Mouse (Mus musculus): ENCODE measurements around the gene Acyp1. TPM values are rescaled to one million over a fixed set of nuclear protein-coding genes. Genes with fewer than 3 reads are reported as not detected.
A peak's percentile ranks its signal among the peaks of the same experiment; 100 is the strongest.

Acyp1 gene
- polyA plus RNA-seq (2015; fragmentation: Nextera tagmentation; extraction: Ambion mirVana), result 36.6 and 50.7 TPM in 2 replicates

DNA sequence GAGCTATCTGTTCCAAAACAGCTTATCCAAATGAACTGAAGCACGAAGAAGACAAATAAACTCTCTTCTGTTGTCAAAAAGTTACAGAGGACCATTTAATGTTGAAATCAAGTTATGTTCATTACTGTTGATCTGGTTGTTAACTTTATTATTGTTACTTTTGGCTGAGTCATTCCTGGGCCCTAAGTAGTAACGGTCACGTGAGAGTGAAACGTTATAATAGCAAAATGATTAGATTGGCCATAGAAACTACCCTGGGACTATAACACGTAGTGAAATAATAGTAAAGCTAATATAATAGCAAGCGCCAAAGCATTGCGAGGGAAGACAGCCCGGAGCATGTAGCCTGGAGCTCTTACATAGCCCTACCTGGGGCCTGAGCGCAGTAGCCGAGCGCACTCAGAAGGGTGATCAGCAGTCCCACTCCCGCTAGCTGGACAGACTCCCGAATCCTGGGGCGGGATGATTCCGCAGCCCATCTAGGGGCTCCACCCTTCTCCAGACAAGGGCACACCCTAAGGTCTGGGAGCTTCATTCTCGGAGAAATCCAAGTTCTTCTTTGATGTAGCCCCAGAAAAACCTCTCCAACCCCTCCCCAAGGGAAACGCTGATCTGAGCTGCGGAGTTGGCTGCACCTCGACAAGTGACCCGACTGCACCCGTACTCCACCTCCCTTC lies at the start of gene Acyp1:
TSS of gene Acyp1 (minus strand) at position 630 of the 677 bp plus-strand sequence.
- Histone ChIP-seq H3K9me3 (replicated peaks) (no peaks in the 10 kb centered on the region), H3K36me3 (replicated peaks) (no peaks in the 10 kb centered on the region), H3K4me1 (replicated peaks) (peaks cover 12% of the 10 kb centered on the region), H3K27me3 (peaks cover 30% of the 10 kb centered on the region), H3K4me2 (peak within 1 kb of the TSS; percentile 79), H3K27ac (replicated peaks) (0 out of 2 replicates have a peak within 1 kb of the TSS, but pooled peaks have one; percentile 33), H3K4me3 (replicated peaks) (peak within 1 kb of the TSS; percentile 60), H3K9ac (peak within 1 kb of the TSS; percentile 40; the same call in 1 of the 2 replicates)
- WGBS (ENCODE audit: insufficient replicate concordance), result 12% methylated on average over 21 of the region's 21 CpGs
- ATAC-seq (ENCODE audit: insufficient read depth), result peak; percentile 59

DNA sequence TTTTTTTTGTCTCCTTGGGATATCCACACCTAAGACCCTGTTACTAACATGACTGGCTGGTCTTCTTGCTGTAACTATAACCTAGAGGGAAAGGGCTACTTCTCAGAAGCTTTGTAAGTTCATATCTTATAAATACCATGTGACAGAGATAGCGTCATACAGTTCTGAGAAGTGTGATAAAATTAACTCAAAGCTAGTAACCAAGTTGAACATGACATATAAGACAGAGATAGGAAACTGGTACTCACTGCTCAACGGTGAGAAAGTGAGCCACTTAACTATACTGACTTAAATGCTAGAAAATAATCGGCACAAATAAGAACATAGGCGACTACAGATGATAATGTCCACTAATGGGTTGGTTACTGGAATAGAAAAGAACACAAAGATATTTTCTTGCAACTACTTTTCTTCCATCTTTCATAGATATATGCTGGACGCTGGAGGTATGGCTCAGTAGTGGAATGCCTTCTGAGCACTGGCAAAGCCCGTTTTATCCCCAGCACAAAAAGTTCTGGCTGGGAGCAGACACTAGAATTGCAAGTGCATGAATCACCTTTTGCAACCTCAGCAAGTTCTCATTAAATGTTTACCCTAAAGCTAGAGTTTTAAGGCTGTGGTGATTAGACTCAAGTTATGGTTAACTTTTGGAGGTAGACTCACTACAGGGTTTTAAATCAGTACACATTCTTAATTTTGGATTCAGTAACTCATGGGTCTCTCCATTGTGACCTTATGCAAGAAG lies 49.5 kb upstream of the Acyp1 start:
- H3K9me3 ChIP-seq (replicated peaks), result no peaks in the 10 kb centered on the region
- H3K4me2 ChIP-seq, result peak overlapping the region; percentile 93
- no peaks in the 10 kb centered on the region for H3K27me3 ChIP-seq
- peak; percentile 32; the same call in 1 of the 2 replicates for ATAC-seq (ENCODE audit: insufficient read depth)
- H3K4me1 ChIP-seq (replicated peaks), result peaks cover 28% of the 10 kb centered on the region
- peaks cover 47% of the 10 kb centered on the region for H3K36me3 ChIP-seq (replicated peaks)
- peak overlapping the region; percentile 98 for H3K4me3 ChIP-seq (replicated peaks)
- H3K27ac ChIP-seq (replicated peaks), result peak overlapping the region; percentile 92
- WGBS (ENCODE audit: insufficient replicate concordance), result 38% methylated on average over 6 of the region's 6 CpGs
- H3K9ac ChIP-seq, result peak overlapping the region; percentile 10

DNA sequence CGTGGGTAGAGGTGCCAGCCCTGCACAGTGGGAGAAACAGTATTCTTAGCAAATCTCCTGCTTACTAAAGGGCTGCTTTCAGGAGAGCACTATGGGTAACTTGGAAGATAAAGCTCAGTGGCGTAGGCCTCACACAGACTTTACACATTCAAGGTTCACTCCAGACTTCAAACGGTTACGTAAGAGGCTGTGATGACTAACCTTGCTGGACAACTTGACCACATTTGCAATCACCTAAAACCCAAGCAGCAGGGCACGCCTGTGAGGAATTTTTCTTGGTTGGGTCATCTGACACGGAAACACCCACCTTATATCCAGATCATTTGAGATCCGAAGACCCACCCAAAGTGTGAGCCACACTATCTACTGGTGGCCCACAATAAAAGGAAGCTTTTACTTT lies 41.9 kb upstream of the Acyp1 start:
- Histone ChIP-seq H3K27me3 (no peaks in the 10 kb centered on the region), H3K9me3 (replicated peaks) (no peaks in the 10 kb centered on the region), H3K4me1 (replicated peaks) (no peaks in the 10 kb centered on the region), H3K9ac (no peak overlapping the region), H3K4me3 (replicated peaks) (no peak overlapping the region), H3K36me3 (replicated peaks) (peaks cover 89% of the 10 kb centered on the region), H3K4me2 (no peak overlapping the region), H3K27ac (replicated peaks) (no peak overlapping the region)
- no peak for ATAC-seq (ENCODE audit: insufficient read depth)
- 78% methylated on average over 7 of the region's 7 CpGs for WGBS (ENCODE audit: insufficient replicate concordance)

DNA sequence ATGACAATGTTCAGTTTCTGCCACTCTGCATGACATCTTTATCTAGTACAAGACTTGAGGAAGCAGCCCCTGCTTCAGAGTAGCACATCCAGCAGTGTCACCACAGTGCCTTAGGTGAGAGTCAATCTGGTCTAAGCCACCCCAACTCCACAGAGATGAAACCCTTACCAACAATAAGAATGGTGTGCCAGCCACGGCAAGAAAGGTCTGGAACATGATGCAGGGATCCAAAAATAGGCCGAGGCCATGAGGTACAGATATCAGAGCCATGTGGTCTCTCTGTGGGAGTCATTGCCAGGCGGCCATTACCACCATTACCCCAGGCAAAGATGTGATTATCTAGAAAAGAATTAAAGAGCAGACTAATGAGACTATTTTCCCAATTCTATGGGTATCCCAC lies 20.4 kb upstream of the Acyp1 start:
- Histone ChIP-seq H3K27me3 (no peaks in the 10 kb centered on the region), H3K9me3 (replicated peaks) (no peaks in the 10 kb centered on the region), H3K9ac (no peak overlapping the region), H3K4me3 (replicated peaks) (no peak overlapping the region), H3K4me1 (replicated peaks) (peaks cover 9% of the 10 kb centered on the region), H3K27ac (replicated peaks) (no peak overlapping the region), H3K36me3 (replicated peaks) (peaks cover 98% of the 10 kb centered on the region), H3K4me2 (no peak overlapping the region)
- ATAC-seq (ENCODE audit: insufficient read depth), result no peak
- 67% methylated on average over 3 of the region's 3 CpGs for WGBS (ENCODE audit: insufficient replicate concordance)

DNA sequence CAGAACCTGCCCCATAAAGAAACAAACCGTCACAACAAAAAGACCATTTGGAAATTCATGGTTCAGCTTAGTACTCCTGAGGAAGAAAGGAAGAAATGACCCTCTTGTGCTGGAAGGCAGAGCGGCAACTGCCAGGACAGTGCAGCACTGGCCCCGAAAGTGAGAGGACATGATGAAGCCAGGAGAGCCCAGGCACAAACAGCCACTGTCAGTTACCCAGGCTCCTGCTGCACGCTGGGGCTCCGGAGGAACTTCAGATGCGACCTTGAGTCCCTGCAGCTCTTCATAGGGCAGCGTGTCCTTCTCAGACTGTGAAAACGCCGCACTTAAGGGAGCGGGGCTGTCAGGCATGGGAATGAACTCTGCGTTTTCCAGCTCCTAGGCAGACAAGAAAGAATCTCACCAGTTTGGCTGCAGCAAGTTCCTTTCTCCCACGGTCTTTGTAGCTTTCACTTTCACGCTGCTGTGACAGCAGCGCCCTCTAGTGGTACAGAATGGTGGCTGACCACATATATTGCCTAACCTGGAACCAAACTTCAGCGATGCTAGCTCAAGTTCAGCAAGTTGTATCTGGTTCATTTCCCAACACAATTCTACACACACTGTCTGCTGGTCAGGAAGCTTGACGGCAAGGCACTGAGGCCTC lies 17.1 kb upstream of the Acyp1 start:
- Histone ChIP-seq H3K4me3 (replicated peaks) (peak overlapping the region; percentile 39), H3K27me3 (no peaks in the 10 kb centered on the region), H3K36me3 (replicated peaks) (peaks cover 95% of the 10 kb centered on the region), H3K9me3 (replicated peaks) (no peaks in the 10 kb centered on the region), H3K27ac (replicated peaks) (no peak overlapping the region; the same call in 1 of the 2 replicates), H3K4me1 (replicated peaks) (peaks cover 9% of the 10 kb centered on the region), H3K9ac (peak overlapping the region; percentile 27; the same call in 1 of the 2 replicates), H3K4me2 (peak overlapping the region; percentile 63)
- peak; percentile 54; the same call in 1 of the 2 replicates for ATAC-seq (ENCODE audit: insufficient read depth)
- 38% methylated on average over 16 of the region's 16 CpGs for WGBS (ENCODE audit: insufficient replicate concordance)

DNA sequence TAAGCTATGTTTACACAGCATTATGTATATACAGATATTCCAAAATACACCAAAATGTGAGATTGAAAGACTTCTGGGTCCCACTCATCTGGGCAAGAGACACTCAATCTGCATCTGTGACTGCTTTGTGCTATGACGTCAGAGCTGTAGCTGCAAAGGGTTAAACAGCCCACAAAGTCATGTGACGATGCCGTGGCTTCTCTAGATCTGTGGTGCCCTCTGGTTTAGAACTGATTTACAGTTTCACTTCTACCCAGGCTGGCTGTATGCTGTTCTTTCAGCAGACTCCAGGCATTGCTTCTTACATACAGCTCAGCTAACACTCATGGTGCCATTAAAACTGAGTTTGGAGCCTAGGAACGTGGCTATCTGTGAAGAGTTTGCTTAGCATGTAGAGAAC lies 16.5 kb upstream of the Acyp1 start:
- no peak for ATAC-seq (ENCODE audit: insufficient read depth)
- no peak overlapping the region; the same call in 1 of the 2 replicates for H3K9ac ChIP-seq
- peaks cover 95% of the 10 kb centered on the region for H3K36me3 ChIP-seq (replicated peaks)
- WGBS (ENCODE audit: insufficient replicate concordance), result 57% methylated on average over 4 of the region's 4 CpGs
- no peak overlapping the region for H3K27ac ChIP-seq (replicated peaks)
- H3K4me3 ChIP-seq (replicated peaks), result no peak overlapping the region
- peaks cover 9% of the 10 kb centered on the region for H3K4me1 ChIP-seq (replicated peaks)
- no peaks in the 10 kb centered on the region for H3K9me3 ChIP-seq (replicated peaks)
- H3K4me2 ChIP-seq, result no peak overlapping the region
- H3K27me3 ChIP-seq, result no peaks in the 10 kb centered on the region

DNA sequence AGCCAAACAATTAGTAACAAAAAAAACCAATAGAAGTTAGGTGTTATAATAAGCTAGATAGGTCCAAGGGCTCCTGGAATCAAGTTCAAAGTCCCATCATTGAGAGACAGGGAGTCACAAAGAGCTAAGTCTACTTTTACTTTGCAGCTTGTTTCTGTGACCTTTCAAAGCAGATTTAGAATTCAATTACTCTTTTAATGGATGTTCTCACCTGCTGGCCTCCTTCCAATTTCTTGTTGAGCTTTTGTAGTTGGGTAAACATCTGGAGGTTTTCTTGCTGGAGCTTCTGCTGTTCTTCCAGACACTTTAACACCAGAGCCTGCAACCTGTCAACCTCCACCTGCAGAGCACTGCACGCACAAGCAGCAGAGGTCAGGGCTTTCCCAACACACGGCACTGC lies 15.0 kb upstream of the Acyp1 start:
- no peak for ATAC-seq (ENCODE audit: insufficient read depth)
- peaks cover 9% of the 10 kb centered on the region for H3K4me1 ChIP-seq (replicated peaks)
- no peak overlapping the region for H3K4me2 ChIP-seq
- no peak overlapping the region for H3K9ac ChIP-seq
- WGBS (ENCODE audit: insufficient replicate concordance), result 73% methylated on average over 2 of the region's 2 CpGs
- no peaks in the 10 kb centered on the region for H3K27me3 ChIP-seq
- H3K4me3 ChIP-seq (replicated peaks), result no peak overlapping the region
- no peaks in the 10 kb centered on the region for H3K9me3 ChIP-seq (replicated peaks)
- no peak overlapping the region for H3K27ac ChIP-seq (replicated peaks)
- H3K36me3 ChIP-seq (replicated peaks), result peaks cover 85% of the 10 kb centered on the region

DNA sequence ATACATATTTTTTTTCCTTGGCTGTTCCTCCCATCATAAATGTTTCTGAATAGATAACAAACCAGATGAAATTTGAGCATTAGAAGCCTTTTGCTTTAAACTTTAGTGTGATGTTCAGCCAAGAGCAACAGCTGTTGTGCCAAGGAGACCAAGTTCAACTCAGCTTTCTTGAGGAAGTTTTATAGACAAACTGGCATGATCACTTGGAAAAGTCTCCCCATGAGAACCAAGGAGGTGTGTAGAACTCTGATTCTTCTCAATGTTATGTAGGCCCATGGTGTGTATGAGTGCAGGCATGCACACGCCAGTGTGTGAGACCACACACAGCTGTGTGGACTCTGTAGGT lies 10.6 kb upstream of the Acyp1 start:
- ATAC-seq (ENCODE audit: insufficient read depth), result no peak
- Histone ChIP-seq H3K9me3 (replicated peaks) (no peaks in the 10 kb centered on the region), H3K36me3 (replicated peaks) (peaks cover 42% of the 10 kb centered on the region), H3K27me3 (no peaks in the 10 kb centered on the region), H3K9ac (no peak overlapping the region), H3K4me3 (replicated peaks) (no peak overlapping the region), H3K4me2 (no peak overlapping the region), H3K27ac (replicated peaks) (no peak overlapping the region), H3K4me1 (replicated peaks) (no peaks in the 10 kb centered on the region)
- WGBS (ENCODE audit: insufficient replicate concordance), result 63% methylated on average over 1 of the region's 1 CpGs

DNA sequence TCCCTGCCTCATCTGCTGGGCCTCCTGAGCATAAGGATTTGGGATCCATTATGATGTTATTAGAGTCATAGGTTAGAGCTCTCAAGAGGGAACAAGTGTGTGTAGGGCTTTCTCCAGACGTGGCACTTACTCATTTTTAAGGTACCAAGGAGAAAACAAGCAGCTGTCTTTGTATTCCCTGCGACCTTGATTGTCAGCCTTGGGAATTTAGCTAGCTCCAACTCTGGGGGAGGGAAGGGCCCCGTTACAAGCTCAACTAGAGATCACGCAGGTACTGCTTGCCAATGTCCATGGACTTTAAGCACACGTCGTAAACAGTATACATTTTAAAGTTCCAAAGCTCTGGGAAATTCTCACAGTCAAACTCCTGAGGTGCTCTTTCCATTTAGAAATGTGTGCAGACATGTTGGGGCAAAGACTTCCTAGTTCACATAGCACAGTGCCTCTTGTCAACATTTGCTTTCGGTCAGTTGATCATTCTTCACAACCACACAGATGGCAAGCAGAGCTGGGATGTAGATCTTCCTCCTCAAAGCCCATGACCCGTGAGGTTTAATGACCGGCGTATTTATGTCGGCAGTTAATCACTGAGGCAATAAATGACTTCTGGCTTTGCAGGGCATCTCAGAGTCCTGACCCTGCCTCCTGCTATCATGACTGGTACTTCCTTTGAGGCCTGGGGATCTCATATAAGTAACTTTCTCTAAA lies 10.0 kb upstream of the Acyp1 start:
- ATAC-seq (ENCODE audit: insufficient read depth), result no peak
- Histone ChIP-seq H3K36me3 (replicated peaks) (peaks cover 37% of the 10 kb centered on the region), H3K27me3 (no peaks in the 10 kb centered on the region), H3K9ac (no peak overlapping the region), H3K4me2 (no peak overlapping the region), H3K4me1 (replicated peaks) (no peaks in the 10 kb centered on the region), H3K27ac (replicated peaks) (no peak overlapping the region), H3K4me3 (replicated peaks) (no peak overlapping the region), H3K9me3 (replicated peaks) (no peaks in the 10 kb centered on the region)
- 69% methylated on average over 11 of the region's 11 CpGs for WGBS (ENCODE audit: insufficient replicate concordance)

DNA sequence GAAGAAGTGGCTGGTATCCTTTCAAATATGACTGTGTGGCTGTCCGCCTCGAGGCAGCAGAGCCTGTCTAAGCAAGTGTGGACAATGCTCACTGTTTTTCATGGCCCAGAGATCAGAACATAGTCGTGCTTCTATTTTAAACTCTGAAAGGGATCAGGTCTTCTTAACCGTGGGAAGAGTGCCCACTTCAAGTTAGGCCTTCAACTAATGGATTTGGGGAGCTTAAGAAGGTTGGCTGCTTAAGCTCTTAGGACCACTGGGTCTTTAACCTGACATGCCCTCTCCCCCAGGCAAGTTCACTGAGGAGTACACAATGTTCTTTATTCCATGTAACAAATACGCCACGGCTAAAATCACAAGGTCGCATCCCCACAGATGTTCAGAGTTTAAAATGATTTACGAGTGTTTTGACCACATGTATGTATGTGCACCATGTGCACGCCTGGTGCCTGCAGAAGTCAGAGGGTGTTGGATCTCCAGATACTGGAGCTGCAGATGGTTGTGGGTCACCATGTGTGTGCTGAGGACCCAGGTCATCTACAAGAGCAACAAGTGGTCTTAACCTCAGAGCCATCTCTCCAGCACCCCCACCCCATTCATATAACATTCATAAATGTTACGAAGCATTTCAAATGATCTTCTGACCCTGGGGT lies 9.2 kb upstream of the Acyp1 start:
- no peak for ATAC-seq (ENCODE audit: insufficient read depth)
- Histone ChIP-seq H3K4me2 (no peak overlapping the region), H3K36me3 (replicated peaks) (peaks cover 31% of the 10 kb centered on the region), H3K9ac (no peak overlapping the region), H3K27me3 (no peaks in the 10 kb centered on the region), H3K9me3 (replicated peaks) (no peaks in the 10 kb centered on the region), H3K4me3 (replicated peaks) (no peak overlapping the region), H3K4me1 (replicated peaks) (no peaks in the 10 kb centered on the region), H3K27ac (replicated peaks) (no peak overlapping the region)
- WGBS (ENCODE audit: insufficient replicate concordance), result 66% methylated on average over 10 of the region's 10 CpGs

Measured in liver, embryonic 15.5 days (tissue).